Mouse (Mus musculus) thymus, adult 2 months (tissue): Measurements from ENCODE around the gene Zfp36l2. TPM values are rescaled to one million over a fixed set of nuclear protein-coding genes. Genes with fewer than 3 reads are reported as not detected.

ENCODE experiments used
- DNase-seq: peaks from one replicate; pipeline ENCODE4 v3.0.0; 2021
- H3K27ac ChIP-seq: fragments of 200-500 bp; 2 replicates; pipeline ENCODE4 v1.5.1; 2012; ENCODE audit warnings: low read length, control low read depth; ENCODE audit not compliant: control insufficient read depth, insufficient read depth
- H3K27me3 ChIP-seq: fragments of 200-500 bp; 2 replicates; pipeline ENCODE4 v1.6.1; 2012; ENCODE audit warnings: mild to moderate bottlenecking, low read length, moderate library complexity, mixed read lengths; ENCODE audit not compliant: control insufficient read depth, insufficient read depth
- H3K36me3 ChIP-seq: fragments of 200-500 bp; 2 replicates; pipeline ENCODE4 v1.6.1; 2012; ENCODE audit warnings: mild to moderate bottlenecking, low read length, moderate library complexity; ENCODE audit not compliant: control insufficient read depth, insufficient read depth
- H3K4me1 ChIP-seq: fragments of 200-500 bp; replicated peaks from 2 replicates; pipeline ENCODE4 v1.6.1; 2012; ENCODE audit warnings: low read length; ENCODE audit not compliant: control insufficient read depth, insufficient read depth
- H3K4me3 ChIP-seq: fragments of 200-500 bp; 2 replicates; pipeline ENCODE4 v1.5.1; 2012; ENCODE audit warnings: mild to moderate bottlenecking, low read length, control low read depth, moderate library complexity; ENCODE audit not compliant: control insufficient read depth, insufficient read depth
- CTCF ChIP-seq: fragments of 200-500 bp; IDR thresholded peaks from 2 replicates; pipeline ENCODE4 v1.5.1; 2012; ENCODE audit warnings: mild to moderate bottlenecking, control low read depth, low read length, moderate library complexity, borderline replicate concordance; ENCODE audit not compliant: control insufficient read depth, poor library complexity, insufficient read depth; ENCODE audit errors: extremely low read depth
- POLR2A ChIP-seq: fragments of 200-500 bp; IDR thresholded peaks from 2 replicates; pipeline ENCODE4 v1.6.1; 2012; ENCODE audit warnings: mild to moderate bottlenecking, low read length, control low read depth, moderate library complexity; ENCODE audit not compliant: control insufficient read depth, poor library complexity, insufficient read depth; ENCODE audit errors: extremely low read depth
- WGBS: fragments of 180-500 bp; shearing (Covaris S2); methylation state at CpG from one replicate; pipeline ENCODE4 v1.1.7; 2018; 5-methylcytosine and 5-hydroxymethylcytosine counted together
- polyA plus RNA-seq: library from polyadenylated mRNA; depleted of rRNA; stranded (reverse); fragments of >200 nt; gene quantifications from 2 replicates; pipeline ENCODE4 v1.2.3, GENCODE M21; 2012

Zfp36l2 gene
- polyA plus RNA-seq, 1 experiment, result 182 TPM

GRCm38 (mm10) chr17:84137393-84138171, 50.2 kb downstream of the Zfp36l2 start:
- no peak for DNase-seq
- TF ChIP-seq CTCF, result no peak
- no peak for TF ChIP-seq POLR2A
- Histone ChIP-seq H3K4me3 (no peak overlapping the region), H3K27ac (no peak overlapping the region), H3K4me1 (peaks cover 44% of the 10 kb centered on the region), H3K36me3 (no peaks in the 10 kb centered on the region), H3K27me3 (no peaks in the 10 kb centered on the region)
- WGBS, result 87% methylated on average over 11 of the region's 11 CpGs

GRCm38 (mm10) chr17:84136669-84137392, 50.9 kb downstream of the Zfp36l2 start:
- no peaks in the 10 kb centered on the region for H3K27me3 ChIP-seq
- no peaks in the 10 kb centered on the region for H3K36me3 ChIP-seq
- 38% methylated on average over 10 of the region's 10 CpGs for WGBS
- no peak for DNase-seq
- TF ChIP-seq CTCF, result no peak
- no peak for TF ChIP-seq POLR2A
- H3K27ac ChIP-seq, result no peak overlapping the region
- no peak overlapping the region for H3K4me3 ChIP-seq
- H3K4me1 ChIP-seq, result peaks cover 38% of the 10 kb centered on the region

GRCm38 (mm10) chr17:84136217-84136616, 51.5 kb downstream of the Zfp36l2 start:
- Histone ChIP-seq H3K4me1 (peaks cover 32% of the 10 kb centered on the region), H3K27me3 (no peaks in the 10 kb centered on the region), H3K4me3 (no peak overlapping the region), H3K27ac (no peak overlapping the region), H3K36me3 (no peaks in the 10 kb centered on the region)
- DNase-seq, result no peak
- 76% methylated on average over 4 of the region's 4 CpGs for whole genome bisulfite sequencing
- TF ChIP-seq CTCF (no peak), POLR2A (no peak)

- H3K4me3 ChIP-seq, result no peak overlapping the region
- TF ChIP-seq CTCF (no peak), POLR2A (no peak)
- H3K27ac ChIP-seq, result no peak overlapping the region
- no peak for DNase-seq
- peaks cover 26% of the 10 kb centered on the region for H3K4me1 ChIP-seq
- WGBS, result 72% methylated on average over 7 of the region's 7 CpGs
- H3K27me3 ChIP-seq, result no peaks in the 10 kb centered on the region
- no peaks in the 10 kb centered on the region for H3K36me3 ChIP-seq
Observed at GRCm38 (mm10) chr17:84135243-84135642, 52.5 kb downstream of the Zfp36l2 start.
